Mouse (Mus musculus) MEL (cell line): ENCODE measurements around the gene Mrrf. TPM values are rescaled to one million over a fixed set of nuclear protein-coding genes. Genes with fewer than 3 reads are reported as not detected.
A peak's percentile ranks its signal among the peaks of the same experiment; 100 is the strongest.

ENCODE experiments used
- DNase-seq: peaks from one replicate; pipeline ENCODE4 v3.0.0; 2011; ENCODE audit warnings: low read depth, low spot score
- H3K27ac ChIP-seq: 2 replicates; pipeline ENCODE4 v1.5.1; 2012; ENCODE audit warnings: low read depth, mild to moderate bottlenecking, control low read depth, low read length, moderate library complexity; ENCODE audit not compliant: control insufficient read depth
- H3K27me3 ChIP-seq, 2 experiments: fragments of 150-350 bp in 1 of 2; sonication (generic) in 1 of 2; 2 replicates each; pipeline ENCODE4 v1.6.1; 2012; ENCODE audit warnings: low read length in 2 of 2, mild to moderate bottlenecking in 2 of 2, improper control_type of control experiment in 1 of 2, moderate library complexity in 1 of 2; ENCODE audit not compliant: insufficient read depth in 2 of 2, control insufficient read depth in 1 of 2
- H3K36me3 ChIP-seq, 2 experiments: 2 replicates each; pipeline ENCODE4 v1.6.1; 2012 to 2014; ENCODE audit warnings: low read length in 2 of 2, improper control_type of control experiment in 1 of 2, inconsistent platforms in 1 of 2, mild to moderate bottlenecking in 1 of 2; ENCODE audit not compliant: insufficient read depth in 2 of 2, control insufficient read depth in 1 of 2
- H3K4me1 ChIP-seq, 2 experiments: fragments of 150-350 bp in 1 of 2; sonication (generic) in 1 of 2; 2 replicates each; pipeline ENCODE4 v1.6.1; 2012; ENCODE audit warnings: low read length in 2 of 2, improper control_type of control experiment in 1 of 2, mild to moderate bottlenecking in 1 of 2; ENCODE audit not compliant: insufficient read depth in 2 of 2, control insufficient read depth in 1 of 2
- H3K4me3 ChIP-seq, 2 experiments: fragments of 150-350 bp in 1 of 2; sonication (generic) in 1 of 2; 2 replicates each; pipeline ENCODE4 v1.5.1; 2012; ENCODE audit warnings: low read depth in 2 of 2, low read length in 2 of 2, mild to moderate bottlenecking in 2 of 2, moderate library complexity in 2 of 2, control low read depth in 1 of 2, improper control_type of control experiment in 1 of 2; ENCODE audit not compliant: control insufficient read depth in 1 of 2, insufficient read depth in 1 of 2
- H3K79me2 ChIP-seq: 2 replicates; pipeline ENCODE4 v1.6.1; 2012; ENCODE audit warnings: mild to moderate bottlenecking, low read length, moderate library complexity; ENCODE audit not compliant: control insufficient read depth, poor library complexity, insufficient read depth
- H3K9ac ChIP-seq: 2 replicates; pipeline ENCODE4 v1.6.1; 2012; ENCODE audit warnings: low read depth, mild to moderate bottlenecking, control low read depth, low read length, moderate library complexity; ENCODE audit not compliant: control insufficient read depth, poor library complexity, severe bottlenecking
- H3K9me3 ChIP-seq: fragments of 150-350 bp; sonication (generic); replicated peaks from 2 replicates; pipeline ENCODE4 v1.6.1; 2012; ENCODE audit warnings: mild to moderate bottlenecking, low read length, improper control_type of control experiment, moderate library complexity; ENCODE audit not compliant: insufficient read depth
- BHLHE40 ChIP-seq: IDR thresholded peaks from 2 replicates; pipeline ENCODE4 v1.6.1; 2012; ENCODE audit warnings: low read depth, mild to moderate bottlenecking, inconsistent platforms, low read length, improper control_type of control experiment, borderline replicate concordance
- E2F4 ChIP-seq: IDR thresholded peaks from 2 replicates; pipeline ENCODE4 v1.6.1; 2011; ENCODE audit warnings: low read depth, low read length, improper control_type of control experiment, borderline replicate concordance
- ELF1 ChIP-seq: IDR thresholded peaks from 2 replicates; pipeline ENCODE4 v1.6.1; 2014; ENCODE audit warnings: low read depth, mild to moderate bottlenecking, inconsistent platforms, low read length, improper control_type of control experiment, moderate library complexity
- EP300 ChIP-seq, 2 experiments: IDR thresholded peaks; 2 replicates each; pipeline ENCODE4 v1.6.1; 2011; ENCODE audit warnings: improper control_type of control experiment in 2 of 2, low read length in 2 of 2, low read depth in 1 of 2, mild to moderate bottlenecking in 1 of 2
- ETS1 ChIP-seq: IDR thresholded peaks from 2 replicates; pipeline ENCODE4 v1.6.1; 2012; ENCODE audit warnings: low read depth, mild to moderate bottlenecking, inconsistent platforms, low read length, improper control_type of control experiment, moderate library complexity
- HCFC1 ChIP-seq: IDR thresholded peaks from 2 replicates; pipeline ENCODE4 v1.6.1; 2012; ENCODE audit warnings: low read depth, mild to moderate bottlenecking, inconsistent platforms, low read length, improper control_type of control experiment, moderate library complexity
- MAFK ChIP-seq: IDR thresholded peaks from 2 replicates; pipeline ENCODE4 v1.6.1; 2011; ENCODE audit warnings: low read depth, mild to moderate bottlenecking, low read length, improper control_type of control experiment, borderline replicate concordance
- MAZ ChIP-seq: IDR thresholded peaks from 2 replicates; pipeline ENCODE4 v1.6.1; 2012; ENCODE audit warnings: low read depth, mild to moderate bottlenecking, inconsistent platforms, low read length, improper control_type of control experiment
- MXI1 ChIP-seq: IDR thresholded peaks from 2 replicates; pipeline ENCODE4 v1.6.1; 2011; ENCODE audit warnings: mild to moderate bottlenecking, low read depth, low read length, improper control_type of control experiment
- NELFE ChIP-seq: IDR thresholded peaks from 2 replicates; pipeline ENCODE4 v1.6.1; 2011; ENCODE audit warnings: low read depth, low read length, improper control_type of control experiment
- RCOR1 ChIP-seq: IDR thresholded peaks from 2 replicates; pipeline ENCODE4 v1.6.1; 2012; ENCODE audit warnings: low read depth, mild to moderate bottlenecking, inconsistent platforms, low read length, improper control_type of control experiment
- TAL1 ChIP-seq: IDR thresholded peaks from 2 replicates; pipeline ENCODE4 v1.6.1; 2012; ENCODE audit warnings: mild to moderate bottlenecking, inconsistent platforms, low read length, moderate library complexity, mixed read lengths
- TBP ChIP-seq: IDR thresholded peaks from 2 replicates; pipeline ENCODE4 v1.8.0; 2011; ENCODE audit warnings: low read depth, low read length, improper control_type of control experiment
- TCF12 ChIP-seq: IDR thresholded peaks from 2 replicates; pipeline ENCODE4 v1.6.1; 2014; ENCODE audit warnings: low read depth, mild to moderate bottlenecking, inconsistent platforms, low read length, improper control_type of control experiment, moderate library complexity
- ZC3H11A ChIP-seq: IDR thresholded peaks from 2 replicates; pipeline ENCODE4 v1.6.1; 2012; ENCODE audit warnings: low read depth, mild to moderate bottlenecking, inconsistent platforms, low read length, improper control_type of control experiment
- ZNF384 ChIP-seq: IDR thresholded peaks from 2 replicates; pipeline ENCODE4 v1.6.1; 2012; ENCODE audit warnings: low read depth, mild to moderate bottlenecking, inconsistent platforms, low read length, improper control_type of control experiment
- polyA plus RNA-seq, 2 experiments: library from polyadenylated mRNA; stranded (reverse) in 1 of 2; unstranded in 1 of 2; fragments of >175 nt in 1 of 2; fragments of >200 nt in 1 of 2; gene quantifications; 2 replicates each; pipeline versions ENCODE4 v1.2.1 to v1.2.4; 2012; ENCODE audit warnings: low replicate concordance in 2 of 2, low read depth in 1 of 2; ENCODE audit not compliant: insufficient read length in 2 of 2, insufficient read depth in 1 of 2, missing spikeins in 1 of 2
- total RNA-seq: library from RNA; depleted of rRNA; stranded (reverse); fragments of 300-350 nt; gene quantifications from 2 replicates; pipeline ENCODE4 v1.2.3, GENCODE M21; 2012

Gene Mrrf
- total and polyA plus RNA-seq, 3 experiments: 28.0 to 31.2 TPM; not detected in 1

DNA sequence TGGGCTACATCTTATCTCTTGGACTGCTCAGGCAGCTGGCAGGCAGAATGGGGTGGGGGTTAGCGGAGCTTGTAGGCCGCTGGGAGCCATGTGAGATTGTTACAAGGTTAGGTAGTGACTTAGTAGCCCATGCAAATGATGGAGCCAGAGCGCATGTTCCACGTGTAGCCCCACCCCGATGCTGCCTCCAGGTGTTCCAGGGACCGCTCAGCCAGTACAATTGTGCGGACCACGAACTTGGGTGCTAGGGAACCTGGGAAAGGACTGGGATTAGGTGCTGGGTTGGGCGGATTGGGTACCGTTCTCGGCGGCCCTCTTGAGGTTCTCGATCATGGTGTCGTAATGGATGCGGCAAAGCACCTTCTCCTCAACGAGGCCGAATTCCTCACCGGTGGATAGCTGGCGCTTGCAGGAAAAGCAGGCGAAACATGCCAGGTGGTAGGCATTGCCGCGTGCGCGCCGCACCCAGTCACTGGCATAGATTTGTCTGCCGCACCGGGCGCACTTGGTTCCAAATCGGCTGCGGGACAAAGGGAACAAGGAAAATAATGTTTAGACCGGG lies 42.2 kb upstream of the Mrrf start:
- DNase-seq: no peak
- H3K9ac ChIP-seq: no peak overlapping the region
- peaks cover 0 to 4% of the 10 kb centered on the region in 2 experiments; a peak in 3 of 4 replicates for H3K27me3 ChIP-seq
- H3K9me3 ChIP-seq: no peaks in the 10 kb centered on the region
- no peak overlapping the region for H3K27ac ChIP-seq
- peak; percentile 27 for TF ChIP-seq TAL1
- TF ChIP-seq EP300 (IDR thresholded peaks at IDR 0.05; ENCODE audit: low read depth in 1 of 2, low read length in 2 of 2): peak in 1 of 2 experiments; percentile 31; a peak in 1 of 4 replicates
- peak; percentile 24; the same call in 1 of the 2 replicates for TF ChIP-seq ETS1
- no peak for TF ChIP-seq RCOR1
- TF ChIP-seq TBP: no peak
- no peaks in the 10 kb centered on the region for H3K79me2 ChIP-seq
- H3K36me3 ChIP-seq: peaks cover 0 to 12% of the 10 kb centered on the region in 2 experiments; a peak in 2 of 4 replicates
- H3K4me3 ChIP-seq: no peak overlapping the region; a peak in 1 of 4 replicates
- H3K4me1 ChIP-seq: peaks cover 12 to 25% of the 10 kb centered on the region in 2 experiments

DNA sequence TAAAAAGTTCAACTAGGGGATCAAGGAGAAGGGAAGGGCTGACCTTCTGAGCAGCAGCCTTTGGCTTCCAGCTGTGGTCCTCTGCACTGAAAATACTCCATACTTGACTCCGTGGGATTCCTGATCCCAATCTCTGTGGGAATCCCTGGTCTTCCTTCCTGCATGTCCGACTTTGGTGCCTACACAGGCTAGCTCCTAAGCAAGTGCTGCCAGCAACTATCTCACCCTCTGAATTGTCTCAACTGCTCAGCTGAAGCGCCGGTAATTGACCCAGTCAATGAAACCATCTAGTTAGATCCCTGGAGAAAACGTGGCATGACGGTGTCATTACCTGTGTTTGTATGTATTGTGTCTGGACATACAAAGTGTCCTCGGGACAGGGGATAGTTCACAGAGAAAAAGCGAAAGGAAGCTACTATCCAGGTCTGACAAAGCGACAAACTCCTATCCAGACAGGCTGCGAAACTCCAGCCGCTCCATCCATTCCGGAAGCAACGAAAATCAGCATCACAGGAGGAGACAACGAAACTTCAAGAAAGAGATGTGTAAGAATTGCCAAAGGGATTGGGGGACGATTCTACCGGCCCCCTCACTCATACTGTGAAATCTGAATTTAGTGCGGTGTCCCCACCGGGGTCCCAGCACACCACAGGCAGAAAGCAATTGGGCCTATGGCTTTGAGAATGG lies 38.9 kb upstream of the Mrrf start:
- no peaks in the 10 kb centered on the region for H3K9me3 ChIP-seq
- H3K4me1 ChIP-seq: peaks cover 10 to 16% of the 10 kb centered on the region in 2 experiments
- H3K79me2 ChIP-seq: no peaks in the 10 kb centered on the region
- TF ChIP-seq MAZ (no peak), E2F4 (no peak)
- peaks cover 0 to 4% of the 10 kb centered on the region in 2 experiments; a peak in 3 of 4 replicates for H3K27me3 ChIP-seq
- peaks cover 0 to 10% of the 10 kb centered on the region in 2 experiments; a peak in 2 of 4 replicates for H3K36me3 ChIP-seq
- H3K27ac ChIP-seq: no peak overlapping the region
- H3K9ac ChIP-seq: no peak overlapping the region
- no peak for DNase-seq
- no peak overlapping the region for H3K4me3 ChIP-seq

DNA sequence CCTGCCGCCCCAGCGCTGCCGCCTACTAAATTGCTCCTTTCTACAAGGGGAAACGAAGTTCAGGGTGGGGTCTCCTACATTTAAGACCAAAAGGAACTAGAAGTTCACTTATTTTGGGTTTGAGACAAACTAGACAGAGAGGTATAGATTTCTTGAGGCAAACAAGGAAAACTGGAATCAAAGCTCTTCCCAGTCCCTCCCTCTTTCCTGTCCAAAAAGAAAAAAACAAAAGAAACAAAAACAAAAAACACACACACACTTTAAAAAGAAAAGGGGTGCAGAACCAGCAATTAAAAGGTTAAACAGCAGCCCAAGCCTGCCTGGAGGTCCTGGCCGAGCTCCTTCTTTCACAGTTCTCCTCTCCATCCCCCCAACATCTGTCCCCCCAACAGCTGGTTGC lies 38.2 kb upstream of the Mrrf start:
- no peak for DNase-seq
- no peaks in the 10 kb centered on the region for H3K79me2 ChIP-seq
- no peaks in the 10 kb centered on the region for H3K9me3 ChIP-seq
- no peak overlapping the region for H3K27ac ChIP-seq
- H3K9ac ChIP-seq: no peak overlapping the region
- H3K27me3 ChIP-seq: peaks cover 0 to 4% of the 10 kb centered on the region in 2 experiments; a peak in 3 of 4 replicates
- peaks cover 0 to 7% of the 10 kb centered on the region in 2 experiments; a peak in 2 of 4 replicates for H3K36me3 ChIP-seq
- H3K4me1 ChIP-seq: peaks cover 4 to 11% of the 10 kb centered on the region in 2 experiments
- no peak for TF ChIP-seq BHLHE40
- TF ChIP-seq ELF1: no peak
- TF ChIP-seq ZC3H11A: no peak
- no peak for TF ChIP-seq RCOR1
- no peak for TF ChIP-seq ZNF384
- TF ChIP-seq NELFE: no peak
- no peak for TF ChIP-seq EP300 (IDR thresholded peaks at IDR 0.05; ENCODE audit: low read depth in 1 of 2, low read length in 2 of 2)
- TF ChIP-seq HCFC1: no peak
- no peak for TF ChIP-seq MAFK
- TF ChIP-seq MXI1: no peak
- no peak for TF ChIP-seq TCF12
- no peak overlapping the region for H3K4me3 ChIP-seq
